Mouse (Mus musculus) gastrocnemius, postnatal 36 days (tissue): Measurements from ENCODE around the gene Asic2. TPM values are rescaled to one million over a fixed set of nuclear protein-coding genes. Genes with fewer than 3 reads are reported as not detected.
"Not testable (repeated sequence)": the region's sequence is repeated elsewhere in the genome, so short reads cannot be mapped to it uniquely, and the experiment has no call there.

Experiments used
- DNase-seq, 2 experiments: peaks; one replicate each; pipeline ENCODE4 v3.0.0; 2022
- intact Hi-C: fragments of 180-260 bp; cut with DNase I; formaldehyde crosslinking; loops from one replicate; pipeline ENCODE4 v1.15.1; 2025
- total RNA-seq, 2 experiments: library from RNA; stranded (reverse); gene quantifications; 2 replicates each; pipeline ENCODE4 v1.2.3; 2021

The Asic2 gene
- total RNA-seq, 2 experiments from 2014 or later = 0.10 TPM; not detected in 1

DNA sequence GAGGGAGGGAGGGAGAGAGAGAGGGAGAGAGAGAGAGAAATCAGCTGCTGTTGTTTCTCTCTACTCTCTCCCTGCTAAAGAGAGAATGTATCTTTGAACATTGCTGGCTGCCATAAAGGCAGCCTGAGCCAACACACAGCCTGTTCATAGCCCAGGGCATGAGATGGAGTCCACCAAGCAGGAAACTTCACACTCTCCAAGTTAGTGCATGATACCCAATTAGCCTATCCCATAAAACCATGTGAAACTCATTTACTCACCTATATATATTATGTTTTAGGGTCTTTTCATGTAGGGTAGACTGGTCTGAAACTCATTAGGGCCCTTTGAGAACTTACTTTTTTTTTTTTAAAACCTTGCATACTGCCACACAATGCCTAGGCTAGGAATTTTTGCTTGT lies 582.7 kb downstream of the Asic2 start:
- no peak for DNase-seq
- intact Hi-C loops = no loop called here

DNA sequence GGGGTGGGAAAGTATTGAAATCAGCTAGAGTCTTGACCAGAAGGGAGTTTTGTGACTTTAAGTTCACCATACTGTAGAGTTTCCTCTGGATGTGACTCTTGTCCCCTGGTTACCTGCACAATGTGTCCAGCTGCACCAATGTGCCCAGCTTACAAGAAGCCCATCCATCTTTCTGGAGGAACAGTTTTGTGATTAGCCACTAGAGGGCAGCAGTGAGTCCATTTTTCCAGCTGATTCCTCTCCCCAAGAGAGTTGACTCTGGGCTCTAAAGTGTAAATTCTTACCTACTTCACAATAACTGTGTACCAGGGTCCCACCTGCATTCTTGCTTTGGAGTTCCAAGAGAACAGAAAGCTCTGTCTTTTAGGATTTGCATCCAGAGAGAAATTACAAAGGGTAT lies 593.4 kb downstream of the Asic2 start:
- intact Hi-C loops = no loop called here
- no peak for DNase-seq

DNA sequence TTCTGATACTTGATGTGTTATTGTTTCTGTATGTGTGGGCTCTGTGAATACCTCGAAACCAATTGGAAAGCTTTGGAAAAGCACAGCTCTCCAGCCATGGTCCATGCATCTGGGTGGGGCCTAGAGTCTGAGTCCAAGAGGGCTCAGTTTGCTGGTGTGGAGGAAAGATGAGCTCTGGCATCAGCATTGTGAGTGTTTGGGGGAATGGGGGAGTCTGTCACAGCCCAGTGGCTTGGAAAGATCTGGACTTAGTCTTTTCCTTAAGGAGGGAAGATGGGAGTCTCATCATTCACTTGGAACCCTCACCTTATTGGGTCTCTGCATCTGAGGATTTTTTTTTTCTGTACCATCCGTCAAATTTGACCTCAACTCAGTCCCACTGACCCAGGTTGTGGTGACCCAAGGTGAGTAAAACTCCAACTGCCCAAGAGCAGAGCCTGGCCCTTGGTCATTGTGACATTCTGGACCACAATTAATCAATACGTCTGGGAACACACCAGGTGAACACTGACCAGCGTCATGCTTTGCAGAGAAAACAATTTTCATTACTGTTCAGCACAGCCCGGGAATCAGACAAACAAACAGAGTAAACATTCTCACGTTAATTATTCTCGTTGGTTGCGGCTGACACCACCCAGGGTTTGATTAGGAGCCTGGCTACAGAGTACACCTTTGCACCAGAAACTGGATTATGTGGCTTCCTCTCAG lies 594.1 kb downstream of the Asic2 start:
- intact Hi-C loops = no loop called here
- DNase-seq = no peak

DNA sequence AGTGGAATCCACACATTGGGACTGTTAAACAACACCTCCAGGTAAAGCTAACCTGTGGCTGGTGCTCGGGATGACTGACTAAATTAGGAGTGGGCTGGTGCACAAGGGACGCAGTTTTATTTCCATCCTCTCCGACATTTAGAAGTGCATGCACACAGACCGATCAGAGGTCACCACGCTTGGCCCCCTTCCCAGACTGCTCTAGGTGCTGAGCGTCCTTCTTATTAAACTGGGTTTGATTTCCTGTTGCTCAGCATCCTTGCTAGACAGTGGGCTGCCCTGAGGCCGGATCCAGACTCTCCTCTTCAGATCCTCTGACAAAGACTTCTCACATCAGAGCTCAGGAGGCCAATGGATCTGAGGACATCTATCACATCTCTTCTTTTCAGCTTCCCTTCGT lies 596.7 kb downstream of the Asic2 start:
- DNase-seq = no peak
- intact Hi-C loops = no loop called here

DNA sequence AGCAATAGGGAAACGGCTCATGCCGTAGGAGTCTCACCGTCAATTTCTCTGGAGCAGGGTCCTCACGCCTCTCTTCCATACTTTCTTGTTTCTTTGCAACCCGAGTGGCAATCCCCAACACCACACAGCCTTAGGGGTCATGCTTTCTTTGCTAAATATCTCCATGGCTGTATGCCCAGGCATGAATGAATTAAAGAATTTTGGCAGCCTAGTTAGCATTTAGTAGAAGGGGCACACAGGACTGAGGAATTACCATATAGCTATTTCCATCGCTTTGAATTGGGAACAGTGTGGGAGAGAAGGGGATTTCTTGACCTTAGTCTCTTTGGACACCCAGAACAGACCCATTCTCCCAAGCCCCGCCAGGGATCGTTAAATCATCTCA lies 597.8 kb downstream of the Asic2 start:
- DNase-seq = no peak
- intact Hi-C loops = no loop called here

GRCm38 (mm10) chr11:81369497-81370425 lies 598.5 kb downstream of the Asic2 start:
- no peak for DNase-seq
- intact Hi-C loops = no loop called here

- intact Hi-C loops = no loop called here
- no peak for DNase-seq
Measured at GRCm38 (mm10) chr11:81364442-81364841, 603.8 kb downstream of the Asic2 start.

GRCm38 (mm10) chr11:81362461-81362860 lies 605.8 kb downstream of the Asic2 start:
- intact Hi-C loops = no loop called here
- no peak for DNase-seq

DNA sequence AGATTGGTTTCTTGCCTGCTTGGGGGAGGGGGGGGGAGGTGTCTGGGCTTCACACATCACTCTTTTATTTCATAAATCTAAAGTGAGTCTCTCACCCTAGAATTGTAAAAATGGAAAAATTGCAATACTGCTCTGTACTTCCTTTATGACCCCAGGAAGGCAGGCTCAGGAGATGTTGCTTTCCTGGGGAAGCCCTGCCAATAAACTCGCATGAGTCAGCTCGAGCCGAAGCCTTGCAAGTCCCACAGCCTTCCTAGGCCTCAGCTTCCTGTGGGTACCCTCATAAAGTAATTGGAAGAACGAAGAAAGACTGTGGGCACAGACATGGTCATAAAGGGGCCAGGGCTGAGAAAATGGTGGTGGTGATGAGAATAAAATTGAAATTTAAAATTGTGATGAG lies 607.2 kb downstream of the Asic2 start:
- intact Hi-C loops = no loop called here
- DNase-seq = no peak

GRCm38 (mm10) chr11:81350498-81350897 lies 617.8 kb downstream of the Asic2 start:
- intact Hi-C loops, DNase-seq: not testable (repeated sequence)

DNA sequence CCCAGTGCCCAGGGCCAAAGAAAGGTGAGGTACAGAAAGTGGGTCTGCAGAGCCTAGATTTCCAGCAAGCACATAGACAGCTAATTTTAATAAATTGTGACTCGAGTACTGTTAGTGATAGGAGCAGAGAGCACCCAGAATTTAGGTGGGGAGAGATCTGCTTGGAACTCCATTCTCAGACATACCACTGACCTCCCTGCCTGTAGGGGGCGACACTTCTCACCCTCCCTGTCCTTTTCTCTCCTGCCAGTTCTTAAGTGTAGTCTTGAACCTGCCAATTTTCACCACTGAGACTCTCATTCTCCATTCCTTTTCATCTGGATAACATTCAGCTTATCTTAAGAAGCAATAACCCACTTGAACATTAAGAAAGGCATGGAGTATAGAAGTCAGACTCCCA lies 636.3 kb downstream of the Asic2 start:
- DNase-seq = no peak
- intact Hi-C loops = no loop called here

DNA sequence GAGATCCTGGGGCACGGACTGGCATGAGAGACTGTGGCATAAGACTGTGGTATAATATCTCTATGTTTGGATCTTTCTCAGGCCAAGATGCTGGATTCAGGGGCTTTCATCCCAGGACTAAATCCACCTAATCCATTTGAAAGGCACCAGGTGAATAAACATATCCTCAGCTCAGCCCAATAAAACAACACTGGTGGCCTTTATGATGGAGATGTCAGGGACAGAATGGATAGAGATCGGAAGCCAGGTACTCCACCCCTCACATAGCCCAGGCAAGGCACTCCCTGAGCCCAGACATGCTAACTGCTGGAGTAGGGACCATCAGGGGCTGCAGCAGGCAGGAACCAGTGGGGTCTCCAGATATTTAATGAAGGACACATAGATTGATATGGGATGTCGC lies 637.3 kb downstream of the Asic2 start:
- intact Hi-C loops = no loop called here
- DNase-seq = no peak

DNA sequence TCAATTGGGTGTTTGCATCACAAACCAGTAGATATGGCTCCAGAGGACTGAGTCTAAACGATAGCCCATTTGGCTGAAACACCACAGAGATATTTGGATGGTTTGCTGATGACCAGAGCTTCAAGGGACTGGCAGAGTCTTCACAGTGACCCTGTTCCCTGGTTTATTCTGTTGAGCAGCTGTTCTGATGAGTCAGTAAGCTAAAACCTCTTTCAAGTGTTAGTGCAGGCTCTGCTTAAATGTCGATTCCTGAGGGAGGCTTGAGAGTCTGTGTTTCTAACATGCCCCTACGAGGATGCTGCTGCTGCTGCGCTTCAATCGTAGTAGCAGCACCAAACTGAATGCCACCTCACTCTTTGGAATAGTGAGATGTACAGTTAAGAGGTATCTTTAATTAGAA lies 640.2 kb downstream of the Asic2 start:
- intact Hi-C loops = no loop called here
- DNase-seq = no peak

- DNase-seq = no peak
- intact Hi-C loops = no loop called here
Measured at GRCm38 (mm10) chr11:81323146-81323545, 645.1 kb downstream of the Asic2 start.

DNA sequence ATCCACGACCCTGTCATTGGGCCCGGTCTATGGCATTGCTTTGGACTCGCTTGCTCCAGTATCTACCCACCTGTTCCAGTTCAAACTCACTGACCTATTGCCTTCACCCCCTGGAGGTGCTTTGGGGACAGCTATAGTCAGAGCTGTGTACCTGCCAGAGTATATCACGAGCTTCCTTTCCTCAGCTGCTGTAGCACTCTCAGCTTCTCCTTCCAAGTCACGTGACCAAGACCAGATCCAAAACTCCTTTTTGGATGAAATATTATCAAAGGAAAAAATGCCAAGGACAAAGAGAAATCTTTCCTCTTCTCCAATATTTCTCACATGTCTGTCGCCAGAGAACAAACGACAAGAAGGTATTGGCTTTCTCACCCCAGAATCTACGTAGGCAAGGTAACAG lies 645.8 kb downstream of the Asic2 start:
- no peak for DNase-seq
- intact Hi-C loops = no loop called here

DNA sequence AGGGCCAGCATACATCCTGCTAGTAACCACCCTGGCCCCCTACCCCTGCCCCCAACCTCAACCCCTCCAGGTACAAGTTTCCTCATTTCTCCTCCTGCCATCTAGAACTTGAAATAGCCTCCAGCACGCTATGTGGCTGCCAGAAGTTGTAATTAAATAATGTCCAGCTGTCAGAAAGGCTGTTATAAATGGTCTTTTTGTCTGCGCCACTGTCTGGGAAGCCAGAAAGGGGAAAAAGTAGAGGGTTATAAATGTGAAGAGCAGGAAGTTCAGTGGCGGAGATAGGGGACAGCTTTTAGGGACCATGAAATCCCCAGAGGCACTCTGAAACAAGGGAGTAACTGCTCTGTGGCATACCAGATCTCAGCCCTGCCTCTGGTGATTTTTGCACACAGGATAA lies 678.2 kb downstream of the Asic2 start:
- DNase-seq = no peak
- intact Hi-C loops = no loop called here

GRCm38 (mm10) chr11:81283185-81283584 lies 685.1 kb downstream of the Asic2 start:
- DNase-seq = no peak
- intact Hi-C loops = no loop called here

- intact Hi-C loops = no loop called here
- DNase-seq = no peak
Measured at GRCm38 (mm10) chr11:81280070-81280469, 688.2 kb downstream of the Asic2 start.

- intact Hi-C loops = no loop called here
Measured at GRCm38 (mm10) chr11:81277406-81277805, 690.9 kb downstream of the Asic2 start.

DNA sequence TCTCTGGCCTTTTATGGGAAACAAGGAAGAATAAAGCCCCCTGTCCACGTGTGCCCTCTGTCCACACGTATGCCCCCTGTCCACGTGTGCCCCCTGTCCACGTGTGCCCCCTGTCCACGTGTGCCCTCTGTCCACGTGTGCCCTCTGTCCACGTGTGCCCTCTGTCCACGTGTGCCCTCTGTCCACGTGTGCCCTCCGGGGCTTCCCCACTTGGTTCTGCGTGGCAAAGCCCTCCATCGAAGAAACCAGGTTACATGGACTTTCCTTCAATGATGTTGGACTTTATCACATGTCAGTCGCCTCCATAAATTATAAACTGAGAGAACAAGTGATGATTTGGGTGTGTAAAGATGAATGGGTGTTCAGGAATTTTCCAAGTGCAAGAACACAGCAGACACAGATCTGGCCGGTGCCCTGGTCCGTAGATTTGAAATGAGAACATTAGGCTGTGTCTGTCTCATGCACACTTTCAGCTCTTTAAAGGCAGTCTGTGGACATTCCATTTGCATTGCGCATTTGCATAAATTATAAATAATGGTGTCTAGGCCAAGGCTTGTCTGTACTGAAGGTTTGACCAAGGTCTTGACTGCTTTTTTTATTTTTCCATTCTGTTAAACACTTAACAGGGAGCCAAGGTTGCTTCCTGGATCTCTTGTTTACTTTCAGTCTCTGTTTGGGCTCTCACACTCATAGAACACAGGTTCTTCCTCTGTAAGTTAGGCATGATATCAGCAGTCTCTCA lies 695.4 kb downstream of the Asic2 start:
- intact Hi-C loops = no loop called here
- DNase-seq = no peak

More at GRCm38 (mm10) chr11:81277406-81277805, 690.9 kb downstream of the Asic2 start:
- no peak for DNase-seq

DNA sequence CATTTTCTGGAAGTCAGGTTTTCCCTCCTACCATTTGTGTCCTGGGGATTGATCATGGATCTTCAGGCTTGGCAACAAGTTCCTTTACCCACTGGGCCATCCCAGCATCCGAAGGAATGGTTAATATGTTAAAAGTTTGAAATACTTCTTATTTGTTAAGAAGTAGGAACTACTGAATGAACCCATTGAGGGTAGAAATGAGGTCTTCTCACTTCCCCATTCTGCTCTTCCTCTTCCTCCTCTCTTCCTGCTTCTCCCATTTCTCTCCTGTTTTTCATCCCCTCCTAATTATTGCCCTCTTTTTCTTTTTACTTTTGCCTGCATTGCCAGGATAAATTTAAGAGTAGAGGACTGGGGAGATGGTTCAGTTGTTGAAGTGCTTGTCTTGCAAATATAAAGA lies 696.8 kb downstream of the Asic2 start:
- DNase-seq = no peak
- intact Hi-C loops = no loop called here
